Mouse (Mus musculus): Measurements from ENCODE around the gene Hoxa5.

The Hoxa5 gene

GRCm38 (mm10) chr6:52215771-52216535 is 11.6 kb upstream of the Hoxa5 start:
- DNase-seq (ENCODE audit: low read depth, low spot score): no peak

GRCm38 (mm10) chr6:52215070-52215469 is 10.7 kb upstream of the Hoxa5 start:
- no peak for DNase-seq (ENCODE audit: low read depth, low spot score)

- no peak for DNase-seq (ENCODE audit: low read depth, low spot score)
These were observed 9.9 kb upstream of the Hoxa5 start for GRCm38 (mm10) chr6:52214271-52214670.

GRCm38 (mm10) chr6:52213119-52213986 is 9.0 kb upstream of the Hoxa5 start, which contains the start of the genes Hoxa3 and Gm28308:
TSS of gene Hoxa3 (minus strand) at chr6:52213336.
TSS of gene Gm28308 (minus strand) at chr6:52213339.
- no peak for DNase-seq (ENCODE audit: low read depth, low spot score)

GRCm38 (mm10) chr6:52212556-52213118 is 8.2 kb upstream of the Hoxa5 start:
- DNase-seq (ENCODE audit: low read depth, low spot score): no peak

GRCm38 (mm10) chr6:52211961-52212360 is 7.6 kb upstream of the Hoxa5 start:
- no peak for DNase-seq (ENCODE audit: low read depth, low spot score)

GRCm38 (mm10) chr6:52211170-52211935 is 7.0 kb upstream of the Hoxa5 start:
- DNase-seq (ENCODE audit: low read depth, low spot score): no peak

- DNase-seq (ENCODE audit: low read depth, low spot score): no peak
These were observed 5.3 kb upstream of the Hoxa5 start for GRCm38 (mm10) chr6:52209685-52210046.

- DNase-seq (ENCODE audit: low read depth, low spot score): no peak
These were observed 4.7 kb upstream of the Hoxa5 start for GRCm38 (mm10) chr6:52208868-52209684.

- DNase-seq (ENCODE audit: low read depth, low spot score): no peak
These were observed 3.9 kb upstream of the Hoxa5 start, which contains the start of gene Hoxa6 for GRCm38 (mm10) chr6:52208072-52208867. TSS of gene Hoxa6 (minus strand) at chr6:52208722.

GRCm38 (mm10) chr6:52207684-52207976 is 3.2 kb upstream of the Hoxa5 start:
- no peak for DNase-seq (ENCODE audit: low read depth, low spot score)

- DNase-seq (ENCODE audit: low read depth, low spot score): no peak
These were observed 2.7 kb upstream of the Hoxa5 start for GRCm38 (mm10) chr6:52206882-52207683.

GRCm38 (mm10) chr6:52205638-52206621 is 1.5 kb upstream of the Hoxa5 start:
- DNase-seq (ENCODE audit: low read depth, low spot score): no peak

- DNase-seq (ENCODE audit: low read depth, low spot score): no peak
These were observed 834 bp upstream of the Hoxa5 start for GRCm38 (mm10) chr6:52205221-52205620.

GRCm38 (mm10) chr6:52203371-52204049 is 877 bp downstream of the Hoxa5 start:
- DNase-seq (ENCODE audit: low read depth, low spot score): no peak

- DNase-seq (ENCODE audit: low read depth, low spot score): no peak
These were observed 1.3 kb downstream of the Hoxa5 start for GRCm38 (mm10) chr6:52203121-52203370.

GRCm38 (mm10) chr6:52202362-52203120 is 1.8 kb downstream of the Hoxa5 start:
- no peak for DNase-seq (ENCODE audit: low read depth, low spot score)

Data from retina, adult 2 months (tissue).